Mouse (Mus musculus) myocyte (in vitro differentiated cells): ENCODE measurements around the gene Kif3b. TPM values are rescaled to one million over a fixed set of nuclear protein-coding genes. Genes with fewer than 3 reads are reported as not detected.

Experiments used
- H3K27me3 ChIP-seq: one replicate; pipeline ENCODE4 v1.6.1; 2011; ENCODE audit not compliant: control insufficient read depth, insufficient read depth, insufficient read length
- H3K36me3 ChIP-seq: one replicate; pipeline ENCODE4 v1.6.1; 2011; ENCODE audit not compliant: control insufficient read depth, insufficient read depth
- H3K4me2 ChIP-seq: one replicate; pipeline ENCODE4 v1.6.1; 2011; ENCODE audit warnings: low read depth, control low read depth
- H3K4me3 ChIP-seq: one replicate; pipeline ENCODE4 v1.5.1; 2011; ENCODE audit warnings: mild to moderate bottlenecking, control low read depth, moderate library complexity
- H3K79me2 ChIP-seq: one replicate; pipeline ENCODE4 v1.6.1; 2011; ENCODE audit not compliant: control insufficient read depth, insufficient read depth
- H3ac ChIP-seq: one replicate; pipeline ENCODE4 v1.6.1; 2011; ENCODE audit not compliant: control insufficient read depth, insufficient read length
- CEBPB ChIP-seq: IDR thresholded peaks from 2 replicates; pipeline ENCODE4 v1.6.1; 2011; ENCODE audit warnings: mild to moderate bottlenecking, moderate library complexity; ENCODE audit not compliant: poor library complexity, insufficient read depth, severe bottlenecking
- E2F4 ChIP-seq: IDR thresholded peaks from one replicate; pipeline ENCODE4 v1.6.1; 2011; ENCODE audit warnings: mild to moderate bottlenecking, control low read depth, moderate library complexity; ENCODE audit not compliant: insufficient read depth
- MAX ChIP-seq: IDR thresholded peaks from one replicate; pipeline ENCODE4 v1.6.1; 2011; ENCODE audit warnings: low read depth, mild to moderate bottlenecking, control low read depth
- MYOD1 ChIP-seq, 3 experiments: IDR thresholded peaks; one replicate each; pipeline ENCODE4 v1.6.1; 2011; ENCODE audit warnings: control low read depth in 2 of 3, low read depth in 2 of 3, mild to moderate bottlenecking in 2 of 3, moderate library complexity in 1 of 3; ENCODE audit not compliant: insufficient read length in 2 of 3, control insufficient read depth in 1 of 3
- MYOG ChIP-seq, 3 experiments: IDR thresholded peaks; one replicate each; pipeline ENCODE4 v1.6.1; 2011; ENCODE audit warnings: control low read depth in 2 of 3, low read depth in 2 of 3, mild to moderate bottlenecking in 2 of 3; ENCODE audit not compliant: insufficient read length in 2 of 3, control insufficient read depth in 1 of 3, insufficient read depth in 1 of 3
- POLR2A ChIP-seq: IDR thresholded peaks from one replicate; pipeline ENCODE4 v1.6.1; 2011; ENCODE audit warnings: low read depth, mild to moderate bottlenecking, control low read depth, moderate library complexity; ENCODE audit not compliant: insufficient read length
- POLR2AphosphoS2 ChIP-seq: IDR thresholded peaks from one replicate; pipeline ENCODE4 v1.6.1; 2011; ENCODE audit warnings: low read depth, control low read depth; ENCODE audit not compliant: insufficient read length
- REST ChIP-seq: IDR thresholded peaks from one replicate; pipeline ENCODE4 v1.6.1; 2011; ENCODE audit warnings: mild to moderate bottlenecking, control low read depth, moderate library complexity; ENCODE audit not compliant: insufficient read depth, insufficient read length
- SRF ChIP-seq: IDR thresholded peaks from one replicate; pipeline ENCODE4 v1.6.1; 2011; ENCODE audit warnings: low read depth; ENCODE audit not compliant: control insufficient read depth, insufficient read length
- TCF12 ChIP-seq: IDR thresholded peaks from one replicate; pipeline ENCODE4 v1.6.1; 2011; ENCODE audit warnings: mild to moderate bottlenecking, control low read depth; ENCODE audit not compliant: poor library complexity, insufficient read depth, severe bottlenecking
- TCF3 ChIP-seq: IDR thresholded peaks from one replicate; pipeline ENCODE4 v1.6.1; 2011; ENCODE audit warnings: low read depth, control low read depth; ENCODE audit not compliant: insufficient read length
- USF1 ChIP-seq: IDR thresholded peaks from one replicate; pipeline ENCODE4 v1.6.1; 2011; ENCODE audit warnings: low read depth, mild to moderate bottlenecking, control low read depth, moderate library complexity
- polyA plus RNA-seq: library from polyadenylated mRNA; unstranded; fragments of >200 nt; fragmentation: generic; extraction: Trizol; gene quantifications from one replicate; pipeline ENCODE4 v1.2.1, GENCODE M21; 2012; ENCODE audit warnings: missing spikeins

Gene Kif3b
- polyA plus RNA-seq, 1 experiment, result 10.8 TPM

- H3K79me2 ChIP-seq, result no peaks in the 10 kb centered on the region
- H3K27me3 ChIP-seq, result no peaks in the 10 kb centered on the region
- H3K4me3 ChIP-seq, result no peak overlapping the region
- TF ChIP-seq TCF12, result no peak
- no peak for TF ChIP-seq E2F4
- TF ChIP-seq SRF, result no peak
- H3K36me3 ChIP-seq, result peaks cover 13% of the 10 kb centered on the region
- no peak overlapping the region for H3K4me2 ChIP-seq
- H3ac ChIP-seq, result no peak overlapping the region
Observed at GRCm38 (mm10) chr2:153332271-153332670, 41.1 kb downstream of the Kif3b start.

- TF ChIP-seq MYOG (IDR thresholded peaks at IDR 0.05; ENCODE audit: control insufficient read depth in 1 of 3, insufficient read depth in 1 of 3, insufficient read length in 2 of 3, low read depth in 2 of 3), result no peak
- TF ChIP-seq MYOD1 (IDR thresholded peaks at IDR 0.05; ENCODE audit: control insufficient read depth in 1 of 3, insufficient read length in 2 of 3, low read depth in 2 of 3), result no peak
- TF ChIP-seq SRF, result no peak
- TF ChIP-seq E2F4, result no peak
- no peak for TF ChIP-seq CEBPB
- no peak for TF ChIP-seq POLR2A
- TF ChIP-seq TCF3, result no peak
- no peak for TF ChIP-seq USF1
- no peak for TF ChIP-seq MAX
- TF ChIP-seq REST, result no peak
- TF ChIP-seq POLR2AphosphoS2, result no peak
- no peak for TF ChIP-seq TCF12
Observed at GRCm38 (mm10) chr2:153332981-153333380, 41.8 kb downstream of the Kif3b start.

GRCm38 (mm10) chr2:153333822-153334232 is 42.6 kb downstream of the Kif3b start:
- Histone ChIP-seq H3ac (no peak overlapping the region), H3K36me3 (peaks cover 13% of the 10 kb centered on the region), H3K4me2 (peak overlapping the region; percentile 42), H3K4me3 (no peak overlapping the region), H3K79me2 (no peaks in the 10 kb centered on the region), H3K27me3 (no peaks in the 10 kb centered on the region)
- TF ChIP-seq MYOD1 (IDR thresholded peaks at IDR 0.05; ENCODE audit: control insufficient read depth in 1 of 3, insufficient read length in 2 of 3, low read depth in 2 of 3), result peak in 2 of 3 experiments; percentile 58 to 83
- peak; percentile 51 for TF ChIP-seq TCF3
- TF ChIP-seq MYOG (IDR thresholded peaks at IDR 0.05; ENCODE audit: control insufficient read depth in 1 of 3, insufficient read depth in 1 of 3, insufficient read length in 2 of 3, low read depth in 2 of 3), result peak; percentile 43 to 97 (median 79)
- TF ChIP-seq CEBPB, result no peak
- no peak for TF ChIP-seq E2F4
- peak; percentile 82 for TF ChIP-seq TCF12

More at GRCm38 (mm10) chr2:153332981-153333380, 41.8 kb downstream of the Kif3b start:
- no peak overlapping the region for H3K4me2 ChIP-seq
- no peak overlapping the region for H3K4me3 ChIP-seq
- H3ac ChIP-seq, result no peak overlapping the region
- H3K27me3 ChIP-seq, result no peaks in the 10 kb centered on the region
- peaks cover 13% of the 10 kb centered on the region for H3K36me3 ChIP-seq
- no peaks in the 10 kb centered on the region for H3K79me2 ChIP-seq

- TF ChIP-seq TCF3, result no peak
- no peak for TF ChIP-seq CEBPB
- no peak for TF ChIP-seq E2F4
- TF ChIP-seq MYOD1 (IDR thresholded peaks at IDR 0.05; ENCODE audit: control insufficient read depth in 1 of 3, insufficient read length in 2 of 3, low read depth in 2 of 3), result no peak
- no peak for TF ChIP-seq POLR2A
- TF ChIP-seq TCF12, result no peak
- no peak for TF ChIP-seq MYOG (IDR thresholded peaks at IDR 0.05; ENCODE audit: control insufficient read depth in 1 of 3, insufficient read depth in 1 of 3, insufficient read length in 2 of 3, low read depth in 2 of 3)
- no peak for TF ChIP-seq MAX
- TF ChIP-seq POLR2AphosphoS2, result no peak
- TF ChIP-seq SRF, result no peak
- H3K27me3 ChIP-seq, result no peaks in the 10 kb centered on the region
- no peak overlapping the region for H3ac ChIP-seq
- no peaks in the 10 kb centered on the region for H3K79me2 ChIP-seq
- peak overlapping the region; percentile 42 for H3K4me2 ChIP-seq
- H3K36me3 ChIP-seq, result peaks cover 13% of the 10 kb centered on the region
- no peak overlapping the region for H3K4me3 ChIP-seq
Observed at GRCm38 (mm10) chr2:153334281-153334680, 43.1 kb downstream of the Kif3b start.

GRCm38 (mm10) chr2:153336117-153336516 is 44.9 kb downstream of the Kif3b start:
- H3K4me3 ChIP-seq, result no peak overlapping the region
- peak overlapping the region; percentile 42 for H3K4me2 ChIP-seq
- no peaks in the 10 kb centered on the region for H3K79me2 ChIP-seq
- no peaks in the 10 kb centered on the region for H3K36me3 ChIP-seq
- H3ac ChIP-seq, result no peak overlapping the region
- no peaks in the 10 kb centered on the region for H3K27me3 ChIP-seq
- peak; percentile 98 for TF ChIP-seq TCF12
- TF ChIP-seq E2F4, result no peak
- peak; percentile 14 for TF ChIP-seq USF1
- peak; percentile 80 to 94 (median 87) for TF ChIP-seq MYOD1 (IDR thresholded peaks at IDR 0.05; ENCODE audit: control insufficient read depth in 1 of 3, insufficient read length in 2 of 3, low read depth in 2 of 3)
- peak; percentile 89 for TF ChIP-seq TCF3
- no peak for TF ChIP-seq POLR2A
- peak; percentile 69 to 97 (median 94) for TF ChIP-seq MYOG (IDR thresholded peaks at IDR 0.05; ENCODE audit: control insufficient read depth in 1 of 3, insufficient read depth in 1 of 3, insufficient read length in 2 of 3, low read depth in 2 of 3)
- peak; percentile 51; the same call in 1 of the 2 replicates for TF ChIP-seq CEBPB
